Mouse (Mus musculus): ENCODE data around the gene Gm3646. TPM values are rescaled to one million over a fixed set of nuclear protein-coding genes. Genes with fewer than 3 reads are reported as not detected.

Gm3646 gene
- total RNA-seq, 2 experiments from 2014 or later, result not detected

Other genes with a start within 250 kb of the Gm3646 start
- 10 to 100 TPM; 31.2 to 34.2 TPM for gene Rnf149, start 227.9 kb downstream of the Gm3646 start, total RNA-seq (2021)
- 10 to 100 TPM; 87.9 to 90.6 TPM for gene Creg2, start 153.9 kb downstream of the Gm3646 start, total RNA-seq (2021)
- under 1 TPM in 1 of 2 experiments, not detected in 1; 0.16 TPM for gene Rfx8, start 84.3 kb downstream of the Gm3646 start, total RNA-seq (2021)
- 10 to 100 TPM; 87.1 to 95.0 TPM for gene Map4k4, start 95.6 kb upstream of the Gm3646 start, total RNA-seq (2021)